Mouse (Mus musculus): ENCODE data around the gene Cgas. TPM values are rescaled to one million over a fixed set of nuclear protein-coding genes. Genes with fewer than 3 reads are reported as not detected.

Gene Cgas
- total RNA-seq, 4 experiments from 2014 or later, result 0.52 to 0.86 (median 0.72) TPM

GRCm38 (mm10) chr9:78457026-78457425, 14.0 kb upstream of the Cgas start:
- no peak for DNase-seq

- DNase-seq, result no peak
Measured at GRCm38 (mm10) chr9:78451382-78451781, 8.3 kb upstream of the Cgas start.

GRCm38 (mm10) chr9:78450404-78450803, 7.4 kb upstream of the Cgas start:
- DNase-seq, result no peak

- peak; percentile 81 for DNase-seq
Measured at GRCm38 (mm10) chr9:78447973-78448873, 5.2 kb upstream of the Cgas start, which contains the start of the genes Mto1 and Gm17324. Mto1 (plus strand) TSS chr9:78448208. Gm17324 (minus strand) TSS chr9:78448786.

GRCm38 (mm10) chr9:78447606-78447972, 4.6 kb upstream of the Cgas start:
- no peak for DNase-seq

GRCm38 (mm10) chr9:78442237-78442578, 829 bp downstream of the Cgas start:
- DNase-seq, result no peak

- DNase-seq, result no peak
Measured at GRCm38 (mm10) chr9:78439426-78439825, 3.6 kb downstream of the Cgas start.

- no peak for DNase-seq
Measured at GRCm38 (mm10) chr9:78432471-78432870, 10.6 kb downstream of the Cgas start.

- DNase-seq, result no peak
Measured at GRCm38 (mm10) chr9:78430486-78430885, 12.6 kb downstream of the Cgas start.

GRCm38 (mm10) chr9:78429551-78429950, 13.5 kb downstream of the Cgas start:
- no peak for DNase-seq

GRCm38 (mm10) chr9:78428870-78429432, 14.1 kb downstream of the Cgas start:
- no peak for DNase-seq

GRCm38 (mm10) chr9:78428185-78428584, 14.9 kb downstream of the Cgas start:
- no peak for DNase-seq

GRCm38 (mm10) chr9:78427362-78427781, 15.7 kb downstream of the Cgas start:
- no peak for DNase-seq

GRCm38 (mm10) chr9:78401596-78401995, 41.4 kb downstream of the Cgas start:
- DNase-seq, result no peak

GRCm38 (mm10) chr9:78400570-78400969, 42.5 kb downstream of the Cgas start:
- DNase-seq, result no peak

- no peak for DNase-seq
Measured at GRCm38 (mm10) chr9:78396517-78396916, 46.5 kb downstream of the Cgas start.

- no peak for DNase-seq
Measured at GRCm38 (mm10) chr9:78395630-78396351, 47.2 kb downstream of the Cgas start, which contains the start of gene Ddx43. Ddx43 (plus strand) TSS chr9:78395777.

GRCm38 (mm10) chr9:78395244-78395629, 47.8 kb downstream of the Cgas start:
- DNase-seq, result no peak

- no peak for DNase-seq
Measured at GRCm38 (mm10) chr9:78394602-78395001, 48.4 kb downstream of the Cgas start.

- DNase-seq, result no peak
Measured at GRCm38 (mm10) chr9:78393741-78394140, 49.3 kb downstream of the Cgas start.

GRCm38 (mm10) chr9:78389981-78390380, 53.1 kb downstream of the Cgas start:
- DNase-seq, result no peak

GRCm38 (mm10) chr9:78386947-78387346, 56.1 kb downstream of the Cgas start:
- no peak for DNase-seq

GRCm38 (mm10) chr9:78385893-78386292, 57.1 kb downstream of the Cgas start:
- no peak for DNase-seq

Data from adrenal gland, adult 8-10 months (tissue).